Mouse (Mus musculus) kidney, embryonic 16.5 days (tissue): ENCODE measurements around the gene Sub1. TPM values are rescaled to one million over a fixed set of nuclear protein-coding genes. Genes with fewer than 3 reads are reported as not detected.

Source experiments
- ATAC-seq: fragments of 200-750 bp; cut with Nextera tagmentation; 2 replicates; pipeline ENCODE4 v1.8.0; 2017; ENCODE audit warnings: moderate TSS enrichment; ENCODE audit not compliant: low FRiP score, low TSS enrichment
- H3K27ac ChIP-seq: fragments of 300-500 bp; sonication (generic); 2 replicates; pipeline ENCODE4 v1.5.1; 2014; ENCODE audit warnings: low read length
- H3K27me3 ChIP-seq: fragments of 300-500 bp; sonication (generic); 2 replicates; pipeline ENCODE4 v1.6.1; 2014; ENCODE audit warnings: low read length, control low read depth, mixed read lengths; ENCODE audit not compliant: insufficient read depth
- H3K36me3 ChIP-seq: fragments of 300-500 bp; sonication (generic); 2 replicates; pipeline ENCODE4 v1.6.1; 2014; ENCODE audit warnings: low read length, control low read depth, mixed read lengths; ENCODE audit not compliant: insufficient read depth
- H3K4me1 ChIP-seq: fragments of 300-500 bp; sonication (generic); 2 replicates; pipeline ENCODE4 v1.6.1; 2014; ENCODE audit warnings: low read length, control low read depth, mixed read lengths; ENCODE audit not compliant: insufficient read depth
- H3K4me2 ChIP-seq: fragments of 300-500 bp; sonication (generic); replicated peaks from 2 replicates; pipeline ENCODE4 v1.6.1; 2014; ENCODE audit warnings: low read depth, low read length
- H3K4me3 ChIP-seq: fragments of 300-500 bp; sonication (generic); 2 replicates; pipeline ENCODE4 v1.5.1; 2014; ENCODE audit warnings: mild to moderate bottlenecking, low read length
- H3K9ac ChIP-seq: fragments of 300-500 bp; sonication (generic); replicated peaks from 2 replicates; pipeline ENCODE4 v1.6.1; 2014; ENCODE audit warnings: low read length
- H3K9me3 ChIP-seq: fragments of 300-500 bp; sonication (generic); 2 replicates; pipeline ENCODE4 v1.6.1; 2016; ENCODE audit warnings: low read length, control low read depth
- WGBS: fragments of 180-500 bp; shearing (Covaris S2); extraction: QIAGEN DNeasy Blood & Tissue Kit; methylation state at CpG from one replicate; pipeline ENCODE4 v1.1.7; 2014; 5-methylcytosine and 5-hydroxymethylcytosine counted together
- polyA plus RNA-seq: library from polyadenylated mRNA; unstranded; fragments of >200 nt; fragmentation: Nextera tagmentation; extraction: Ambion mirVana; gene quantifications from 2 replicates; pipeline ENCODE4 v1.2.1, GENCODE M21; 2015

Gene Sub1
- polyA plus RNA-seq, 1 experiment from 2014 or later = 637 TPM

DNA sequence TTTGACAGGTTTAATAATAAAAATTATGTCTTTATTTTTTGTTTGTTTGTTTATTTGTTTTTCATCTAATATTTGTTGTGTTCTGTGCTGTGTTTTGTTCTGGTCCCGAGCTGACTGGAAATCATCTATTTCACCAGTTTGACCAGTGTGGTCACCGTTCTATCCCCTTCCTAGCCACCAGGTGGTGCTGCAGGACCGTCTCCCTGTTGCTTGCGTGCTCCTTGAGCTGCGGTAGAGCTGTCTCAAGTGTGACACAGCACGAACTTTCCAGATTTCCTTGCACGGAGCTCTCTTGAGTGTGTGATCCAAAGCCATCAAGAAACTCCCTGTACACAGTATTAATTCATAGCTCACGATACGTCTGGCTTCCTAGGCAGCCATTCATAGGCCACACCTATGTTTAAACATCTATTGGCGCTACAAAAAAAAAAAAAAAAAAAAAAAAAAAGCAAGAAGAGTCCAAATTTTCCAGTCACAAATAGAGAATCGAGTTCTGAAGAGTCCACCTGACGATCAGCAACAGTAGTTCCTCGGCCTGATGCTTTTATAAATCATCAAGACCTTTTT is 24.8 kb downstream of the Sub1 start:
- Histone ChIP-seq H3K4me3 (no peak overlapping the region), H3K4me1 (no peaks in the 10 kb centered on the region), H3K27ac (no peak overlapping the region)

DNA sequence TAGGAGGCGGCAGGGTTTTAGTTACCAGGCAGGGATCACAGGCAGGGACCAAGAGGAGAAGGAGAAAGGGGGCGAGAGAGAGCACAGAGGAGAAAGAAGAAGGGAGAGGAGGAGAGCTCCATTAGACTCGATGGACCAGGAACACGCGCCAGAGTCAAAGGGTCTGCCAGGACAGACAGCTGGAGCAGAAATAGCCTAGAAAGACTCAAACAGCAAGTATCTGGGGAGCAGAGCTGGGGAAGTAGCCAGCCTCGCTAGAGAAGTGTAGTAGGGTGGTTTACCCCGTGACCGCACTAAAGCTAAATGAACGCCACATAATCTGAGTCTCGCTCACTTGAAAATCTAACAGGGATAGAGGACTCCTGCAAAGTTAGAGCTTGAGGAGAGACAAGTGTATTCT is 26.2 kb downstream of the Sub1 start:
- ATAC-seq = no peak
- WGBS = 75% methylated on average over 10 of the region's 10 CpGs
- Histone ChIP-seq H3K9ac (no peak overlapping the region), H3K4me1 (no peaks in the 10 kb centered on the region), H3K27ac (no peak overlapping the region), H3K36me3 (no peaks in the 10 kb centered on the region), H3K27me3 (no peaks in the 10 kb centered on the region), H3K4me3 (no peak overlapping the region), H3K4me2 (no peak overlapping the region), H3K9me3 (no peaks in the 10 kb centered on the region)

More for the DNA sequence above, 24.8 kb downstream of the Sub1 start:
- WGBS = 23% methylated on average over 13 of the region's 13 CpGs
- no peak overlapping the region for H3K9ac ChIP-seq
- no peaks in the 10 kb centered on the region for H3K9me3 ChIP-seq
- H3K36me3 ChIP-seq = no peaks in the 10 kb centered on the region
- H3K4me2 ChIP-seq = no peak overlapping the region
- peak; percentile 82 for ATAC-seq
- H3K27me3 ChIP-seq = no peaks in the 10 kb centered on the region

- H3K27ac ChIP-seq = no peak overlapping the region
- no peak overlapping the region for H3K9ac ChIP-seq
- no peaks in the 10 kb centered on the region for H3K4me1 ChIP-seq
- H3K27me3 ChIP-seq = no peaks in the 10 kb centered on the region
- H3K4me3 ChIP-seq = no peak overlapping the region
- H3K9me3 ChIP-seq = no peaks in the 10 kb centered on the region
- H3K36me3 ChIP-seq = no peaks in the 10 kb centered on the region
- H3K4me2 ChIP-seq = no peak overlapping the region
- WGBS = 84% methylated on average over 9 of the region's 9 CpGs
- ATAC-seq = no peak
Measured at GRCm38 (mm10) chr15:11968851-11969250, 27.9 kb downstream of the Sub1 start.

DNA sequence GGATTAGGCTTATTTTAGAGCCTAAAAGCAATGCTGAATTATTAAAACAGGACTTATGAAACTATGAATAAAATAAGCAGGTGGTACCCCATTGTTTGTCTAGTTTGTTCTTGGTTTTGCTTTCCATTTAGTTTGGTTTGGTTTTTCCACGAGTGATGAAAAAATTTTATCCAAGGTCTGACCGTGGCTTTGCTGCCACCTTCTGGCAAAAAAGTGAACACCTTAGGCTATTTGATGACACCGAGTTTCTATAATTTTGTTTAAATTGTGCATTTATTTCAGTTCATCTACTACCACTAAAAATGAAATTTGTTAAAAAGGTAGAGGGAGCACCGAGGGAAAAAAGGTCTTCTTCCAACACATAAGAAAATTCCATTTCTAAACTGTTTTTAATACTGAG is 30.4 kb downstream of the Sub1 start:
- no peak overlapping the region for H3K4me3 ChIP-seq
- H3K4me2 ChIP-seq = no peak overlapping the region
- H3K9ac ChIP-seq = no peak overlapping the region
- WGBS = 10% methylated on average over 4 of the region's 4 CpGs
- no peak overlapping the region for H3K27ac ChIP-seq
- ATAC-seq = no peak
- no peaks in the 10 kb centered on the region for H3K27me3 ChIP-seq
- H3K36me3 ChIP-seq = no peaks in the 10 kb centered on the region
- H3K4me1 ChIP-seq = no peaks in the 10 kb centered on the region
- no peaks in the 10 kb centered on the region for H3K9me3 ChIP-seq

GRCm38 (mm10) chr15:11965201-11965845 is 31.5 kb downstream of the Sub1 start:
- H3K36me3 ChIP-seq = no peaks in the 10 kb centered on the region
- H3K9ac ChIP-seq = no peak overlapping the region
- no peaks in the 10 kb centered on the region for H3K27me3 ChIP-seq
- no peaks in the 10 kb centered on the region for H3K9me3 ChIP-seq
- no peak overlapping the region for H3K27ac ChIP-seq
- ATAC-seq = no peak
- no peaks in the 10 kb centered on the region for H3K4me1 ChIP-seq
- WGBS = 85% methylated on average over 5 of the region's 5 CpGs
- H3K4me3 ChIP-seq = no peak overlapping the region
- H3K4me2 ChIP-seq = no peak overlapping the region

GRCm38 (mm10) chr15:11963791-11964525 is 32.8 kb downstream of the Sub1 start:
- Histone ChIP-seq H3K27me3 (no peaks in the 10 kb centered on the region), H3K4me2 (no peak overlapping the region), H3K9ac (no peak overlapping the region), H3K27ac (no peak overlapping the region), H3K36me3 (no peaks in the 10 kb centered on the region), H3K9me3 (no peaks in the 10 kb centered on the region), H3K4me1 (no peaks in the 10 kb centered on the region), H3K4me3 (no peak overlapping the region)
- ATAC-seq = 0 out of 2 replicates have a peak, but pooled peaks have one; percentile 12
- 87% methylated on average over 11 of the region's 11 CpGs for WGBS

- Histone ChIP-seq H3K9ac (no peak overlapping the region), H3K36me3 (no peaks in the 10 kb centered on the region), H3K4me3 (no peak overlapping the region), H3K27ac (no peak overlapping the region), H3K27me3 (no peaks in the 10 kb centered on the region), H3K4me1 (no peaks in the 10 kb centered on the region), H3K9me3 (no peaks in the 10 kb centered on the region), H3K4me2 (no peak overlapping the region)
- ATAC-seq = no peak
- 88% methylated on average over 3 of the region's 3 CpGs for WGBS
Measured at GRCm38 (mm10) chr15:11959716-11960115, 37.1 kb downstream of the Sub1 start.

GRCm38 (mm10) chr15:11956129-11956528 is 40.7 kb downstream of the Sub1 start:
- Histone ChIP-seq H3K4me3 (no peak overlapping the region), H3K27me3 (no peaks in the 10 kb centered on the region), H3K36me3 (no peaks in the 10 kb centered on the region), H3K27ac (no peak overlapping the region), H3K4me2 (no peak overlapping the region), H3K9ac (no peak overlapping the region), H3K4me1 (no peaks in the 10 kb centered on the region), H3K9me3 (no peaks in the 10 kb centered on the region)
- 60% methylated on average over 7 of the region's 7 CpGs for WGBS
- ATAC-seq = no peak

GRCm38 (mm10) chr15:11954190-11954589 is 42.6 kb downstream of the Sub1 start:
- Histone ChIP-seq H3K4me3 (no peak overlapping the region), H3K4me2 (no peak overlapping the region), H3K27ac (no peak overlapping the region), H3K9ac (no peak overlapping the region), H3K36me3 (no peaks in the 10 kb centered on the region), H3K27me3 (no peaks in the 10 kb centered on the region), H3K9me3 (no peaks in the 10 kb centered on the region), H3K4me1 (no peaks in the 10 kb centered on the region)
- 50% methylated on average over 4 of the region's 4 CpGs for WGBS
- no peak for ATAC-seq

DNA sequence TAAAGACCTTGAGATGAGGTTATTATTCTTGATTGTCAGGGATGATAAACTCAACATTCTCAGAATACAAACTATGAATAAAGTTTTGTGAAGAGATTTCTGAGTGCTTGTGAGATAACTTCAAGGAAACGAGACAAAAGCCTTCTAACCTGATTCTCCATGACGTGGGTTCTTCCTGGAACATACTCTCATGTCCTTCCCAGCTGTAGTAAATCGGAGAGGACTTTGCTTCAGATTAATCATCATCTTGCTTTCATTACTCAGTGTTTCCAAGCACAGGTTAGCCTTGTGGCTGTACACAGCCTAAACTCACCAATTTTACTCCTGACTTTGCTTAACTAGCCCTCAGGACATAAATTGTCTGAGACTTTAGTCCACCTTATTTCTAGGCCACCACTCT is 44.6 kb downstream of the Sub1 start:
- Histone ChIP-seq H3K9ac (no peak overlapping the region), H3K4me3 (no peak overlapping the region), H3K4me2 (no peak overlapping the region), H3K27ac (no peak overlapping the region), H3K4me1 (no peaks in the 10 kb centered on the region), H3K9me3 (no peaks in the 10 kb centered on the region), H3K27me3 (no peaks in the 10 kb centered on the region), H3K36me3 (no peaks in the 10 kb centered on the region)
- WGBS = 79% methylated on average over 3 of the region's 3 CpGs
- no peak for ATAC-seq
